In genomic region chr13:22041651-22042567, GRCm38 (mm10) we compare ENCODE assay signal across 8 mouse cellular contexts. TPM values are rescaled to one million over a fixed set of nuclear protein-coding genes. Genes with fewer than 3 reads are reported as not detected.
DNase-seq lines count a peak whose midpoint lies in the region; ATAC-seq and TF ChIP-seq lines count a peak whose summit lies in the region.

No protein-coding gene starts in this region.

- WGBS in kidney, embryonic 16.5 days, result 5% methylated on average over 13 of the region's 13 CpGs
- WGBS in forebrain, postnatal 0 days, result 2% methylated on average over 13 of the region's 13 CpGs
- 2% methylated on average over 13 of the region's 13 CpGs for WGBS in midbrain, embryonic 11.5 days

- no peaks in the 10 kb centered on the region for H3K27me3 ChIP-seq in kidney, embryonic 16.5 days (ENCODE audit: insufficient read depth, low read length)
- H3K27me3 ChIP-seq in forebrain, postnatal 0 days (ENCODE audit: insufficient read depth, low read length), result no peaks in the 10 kb centered on the region
- no peaks in the 10 kb centered on the region for H3K27me3 ChIP-seq in midbrain, embryonic 11.5 days (ENCODE audit: control insufficient read depth, insufficient read depth, low read length)

- no peak for DNase-seq in kidney, postnatal 10 days
- DNase-seq in ZHBTc4 (ENCODE audit: low read depth, low spot score), result peak; percentile 59
- no peak for DNase-seq in forebrain, postnatal 0 days
- peak; percentile 93 for DNase-seq in midbrain, embryonic 11.5 days (ENCODE audit: low spot score, missing footprints)
- no peak for DNase-seq in layer of hippocampus, postnatal 25 days (ENCODE audit: extremely low spot score in 1 of 2, low spot score in 1 of 2)
- DNase-seq in cerebellum, adult 8-10 months, result no peak
- no peak for DNase-seq in adrenal gland, postnatal 4 days (ENCODE audit: low spot score in 2 of 2)

- H3K9ac ChIP-seq in kidney, embryonic 16.5 days (replicated peaks; ENCODE audit: low read length), result peak overlapping the region; percentile 74
- H3K9ac ChIP-seq in forebrain, postnatal 0 days, result peak overlapping the region; percentile 18; the same call in 1 of the 2 replicates
- peak overlapping the region; percentile 57 for H3K9ac ChIP-seq in midbrain, embryonic 11.5 days (ENCODE audit: low read length)

- no peaks in the 10 kb centered on the region for H3K36me3 ChIP-seq in kidney, embryonic 16.5 days (ENCODE audit: insufficient read depth, low read length)
- H3K36me3 ChIP-seq in forebrain, postnatal 0 days (ENCODE audit: insufficient read depth), result no peaks in the 10 kb centered on the region
- no peaks in the 10 kb centered on the region for H3K36me3 ChIP-seq in midbrain, embryonic 11.5 days (ENCODE audit: control insufficient read depth, insufficient read depth, low read length)

- peak overlapping the region; percentile 82 for H3K4me2 ChIP-seq in kidney, embryonic 16.5 days (replicated peaks; ENCODE audit: low read depth, low read length)
- H3K4me2 ChIP-seq in forebrain, postnatal 0 days (ENCODE audit: low read depth), result peak overlapping the region; percentile 71
- H3K4me2 ChIP-seq in midbrain, embryonic 11.5 days, result peak overlapping the region; percentile 66

- peak overlapping the region; percentile 52 for H3K4me3 ChIP-seq in kidney, embryonic 16.5 days (ENCODE audit: low read length)
- H3K4me3 ChIP-seq in forebrain, postnatal 0 days (ENCODE audit: low read depth, low read length), result peak overlapping the region; percentile 40
- H3K4me3 ChIP-seq in midbrain, embryonic 11.5 days (ENCODE audit: low read depth, low read length), result peak overlapping the region; percentile 29

- peak overlapping the region; percentile 98 for H3K27ac ChIP-seq in kidney, embryonic 16.5 days (ENCODE audit: low read length)
- peak overlapping the region; percentile 42; the same call in 1 of the 2 replicates for H3K27ac ChIP-seq in forebrain, postnatal 0 days (ENCODE audit: low read depth, low read length)
- H3K27ac ChIP-seq in midbrain, embryonic 11.5 days (ENCODE audit: low read depth, low read length), result peak overlapping the region; percentile 88

- H3K4me1 ChIP-seq in kidney, embryonic 16.5 days (ENCODE audit: insufficient read depth, low read length), result peaks cover 29% of the 10 kb centered on the region
- peaks cover 11% of the 10 kb centered on the region for H3K4me1 ChIP-seq in forebrain, postnatal 0 days (ENCODE audit: insufficient read depth)
- peaks cover 4% of the 10 kb centered on the region; the same call in 1 of the 2 replicates for H3K4me1 ChIP-seq in midbrain, embryonic 11.5 days (ENCODE audit: control insufficient read depth, insufficient read depth, low read length)

- TF ChIP-seq CTCF in forebrain, postnatal 0 days (IDR thresholded peaks at IDR 0.05; ENCODE audit: low read depth), result no peak

- ATAC-seq in kidney, embryonic 16.5 days (ENCODE audit: low FRiP score, low TSS enrichment), result no peak
- ATAC-seq in forebrain, postnatal 0 days, result no peak
- no peak for ATAC-seq in midbrain, embryonic 11.5 days (ENCODE audit: low FRiP score)

- no peaks in the 10 kb centered on the region for H3K9me3 ChIP-seq in kidney, embryonic 16.5 days (ENCODE audit: low read length)
- no peaks in the 10 kb centered on the region for H3K9me3 ChIP-seq in forebrain, postnatal 0 days (ENCODE audit: low read length)
- no peaks in the 10 kb centered on the region for H3K9me3 ChIP-seq in midbrain, embryonic 11.5 days (ENCODE audit: control insufficient read depth, low read length)

RNA-seq across cellular contexts. Expression of gene Hist1h4i, which starts 0.7 kb away (rescaled TPM):
- polyA plus RNA-seq in kidney, embryonic 16.5 days (2015; fragmentation: Nextera tagmentation; extraction: Ambion mirVana), result 29.5 and 30.5 TPM in 2 replicates
- 26.4 and 44.9 TPM in 2 replicates for total RNA-seq in forebrain, postnatal 0 days (2014; rRNA removed)
- 4.2 and 5.8 TPM in 2 replicates for polyA plus RNA-seq in forebrain, postnatal 0 days (2015; fragmentation: Nextera tagmentation; extraction: Ambion mirVana)
- 43.8 and 43.9 TPM in 2 replicates for polyA plus RNA-seq in midbrain, embryonic 11.5 days (2014; fragmentation: Nextera tagmentation; extraction: Ambion mirVana)
- total RNA-seq in layer of hippocampus, postnatal 25 days (2021), result 10 to 100 TPM; 64.2 to 71.4 TPM
- 100 to 1,000 TPM; 221 to 240 TPM for total RNA-seq in adrenal gland, postnatal 4 days (2021)

RNA-seq across cellular contexts. Expression of gene Hist1h2ag, which starts 0.8 kb away (rescaled TPM):
- 49.8 and 53.1 TPM in 2 replicates for polyA plus RNA-seq in kidney, embryonic 16.5 days (2015; fragmentation: Nextera tagmentation; extraction: Ambion mirVana)
- total RNA-seq in forebrain, postnatal 0 days (2014; rRNA removed), result 193 and 206 TPM in 2 replicates
- 4.8 and 8.3 TPM in 2 replicates for polyA plus RNA-seq in forebrain, postnatal 0 days (2015; fragmentation: Nextera tagmentation; extraction: Ambion mirVana)
- 46.4 and 70.6 TPM in 2 replicates for polyA plus RNA-seq in midbrain, embryonic 11.5 days (2014; fragmentation: Nextera tagmentation; extraction: Ambion mirVana)
- 10 to 100 TPM in 1 of 2 experiments, 1 to 10 TPM in 1; 7.1 to 18.2 TPM for total RNA-seq in layer of hippocampus, postnatal 25 days (2021)
- total RNA-seq in adrenal gland, postnatal 4 days (2021), result 100 to 1,000 TPM; 373 to 414 TPM

RNA-seq across cellular contexts. Expression of gene Hist1h2bj, which starts 1.1 kb away (rescaled TPM):
- polyA plus RNA-seq in kidney, embryonic 16.5 days (2015; fragmentation: Nextera tagmentation; extraction: Ambion mirVana), result 20.2 and 21.5 TPM in 2 replicates
- total RNA-seq in forebrain, postnatal 0 days (2014; rRNA removed), result 246 and 305 TPM in 2 replicates
- polyA plus RNA-seq in forebrain, postnatal 0 days (2015; fragmentation: Nextera tagmentation; extraction: Ambion mirVana), result 1.6 and 3.7 TPM in 2 replicates
- 9.9 and 12.6 TPM in 2 replicates for polyA plus RNA-seq in midbrain, embryonic 11.5 days (2014; fragmentation: Nextera tagmentation; extraction: Ambion mirVana)
- 10 to 100 TPM; 15.1 to 18.5 TPM for total RNA-seq in layer of hippocampus, postnatal 25 days (2021)
- total RNA-seq in adrenal gland, postnatal 4 days (2021), result 100 to 1,000 TPM; 290 to 321 TPM

RNA-seq across cellular contexts. Expression of gene Hist1h2bk, which starts 6.2 kb away (rescaled TPM):
- 3.8 and 8.2 TPM in 2 replicates for polyA plus RNA-seq in kidney, embryonic 16.5 days (2015; fragmentation: Nextera tagmentation; extraction: Ambion mirVana)
- total RNA-seq in forebrain, postnatal 0 days (2014; rRNA removed), result 233 and 262 TPM in 2 replicates
- 0.40 TPM in 1 of 2 replicates, not detected in the other for polyA plus RNA-seq in forebrain, postnatal 0 days (2015; fragmentation: Nextera tagmentation; extraction: Ambion mirVana)
- 9.9 and 11.3 TPM in 2 replicates for polyA plus RNA-seq in midbrain, embryonic 11.5 days (2014; fragmentation: Nextera tagmentation; extraction: Ambion mirVana)
- 10 to 100 TPM; 15.7 to 30.9 TPM for total RNA-seq in layer of hippocampus, postnatal 25 days (2021)
- total RNA-seq in adrenal gland, postnatal 4 days (2021), result 100 to 1,000 TPM; 500 to 615 TPM

RNA-seq across cellular contexts. Expression of gene Hist1h2ah, which starts 6.5 kb away (rescaled TPM):
- 7.8 and 9.2 TPM in 2 replicates for polyA plus RNA-seq in kidney, embryonic 16.5 days (2015; fragmentation: Nextera tagmentation; extraction: Ambion mirVana)
- total RNA-seq in forebrain, postnatal 0 days (2014; rRNA removed), result 9.2 and 47.2 TPM in 2 replicates
- polyA plus RNA-seq in forebrain, postnatal 0 days (2015; fragmentation: Nextera tagmentation; extraction: Ambion mirVana), result 1.6 and 1.9 TPM in 2 replicates
- polyA plus RNA-seq in midbrain, embryonic 11.5 days (2014; fragmentation: Nextera tagmentation; extraction: Ambion mirVana), result 6.3 and 6.8 TPM in 2 replicates
- 10 to 100 TPM; 22.3 to 38.6 TPM for total RNA-seq in layer of hippocampus, postnatal 25 days (2021)
- 100 to 1,000 TPM; 349 to 449 TPM for total RNA-seq in adrenal gland, postnatal 4 days (2021)

Comparison
In these comparisons a context has a peak if more than half of its experiments do, and no peak if none do; other contexts are left out.
1. H3K27ac ChIP-seq: peak in every context shown above with its lines; median percentile 98 in kidney, embryonic 16.5 days; 88 in midbrain, embryonic 11.5 days; 42 in forebrain, postnatal 0 days.
2. H3K9ac ChIP-seq: peak in every context shown above with its lines; median percentile 74 in kidney, embryonic 16.5 days; 57 in midbrain, embryonic 11.5 days; 18 in forebrain, postnatal 0 days.
3. DNase-seq: peak in ZHBTc4 (single experiment) and midbrain, embryonic 11.5 days (single experiment); none in kidney, postnatal 10 days (single experiment), forebrain, postnatal 0 days (single experiment), layer of hippocampus, postnatal 25 days (0 of 2), cerebellum, adult 8-10 months (single experiment) and adrenal gland, postnatal 4 days (0 of 2).
4. RNA of gene Hist1h2ag, which starts 0.8 kb away (total RNA-seq): 373 to 414 TPM in adrenal gland, postnatal 4 days and 193 to 206 TPM in forebrain, postnatal 0 days; 7.1 to 18.2 TPM in layer of hippocampus, postnatal 25 days; every median in the first group is over 10 times any median in the second.
5. RNA of gene Hist1h2bj, which starts 1.1 kb away (total RNA-seq): 290 to 321 TPM in adrenal gland, postnatal 4 days and 246 to 305 TPM in forebrain, postnatal 0 days; 15.1 to 18.5 TPM in layer of hippocampus, postnatal 25 days; every median in the first group is over 10 times any median in the second.
6. Peak in every context shown above with its lines, with median percentiles within 50 percentile points of each other: H3K4me2 ChIP-seq and H3K4me3 ChIP-seq.